Mouse (Mus musculus): ENCODE measurements around the gene Hnrnpll.

The Hnrnpll gene

GRCm38 (mm10) chr17:79999631-80000030 is 62.5 kb downstream of the Hnrnpll start:
- DNase-seq (ENCODE audit: low read depth, low spot score) = no peak

- no peak for DNase-seq (ENCODE audit: low read depth, low spot score)
Observed at GRCm38 (mm10) chr17:79998986-79999385, 63.1 kb downstream of the Hnrnpll start.

- no peak for DNase-seq (ENCODE audit: low read depth, low spot score)
Observed at GRCm38 (mm10) chr17:79995091-79995691, 66.9 kb downstream of the Hnrnpll start.

GRCm38 (mm10) chr17:79992114-79992513 is 70.0 kb downstream of the Hnrnpll start:
- DNase-seq (ENCODE audit: low read depth, low spot score) = no peak

GRCm38 (mm10) chr17:79991166-79991958 is 70.8 kb downstream of the Hnrnpll start:
- no peak for DNase-seq (ENCODE audit: low read depth, low spot score)

GRCm38 (mm10) chr17:79990161-79990560 is 72.0 kb downstream of the Hnrnpll start:
- DNase-seq (ENCODE audit: low read depth, low spot score) = no peak

- DNase-seq (ENCODE audit: low read depth, low spot score) = no peak
Observed at GRCm38 (mm10) chr17:79984450-79984849, 77.7 kb downstream of the Hnrnpll start.

- no peak for DNase-seq (ENCODE audit: low read depth, low spot score)
Observed at GRCm38 (mm10) chr17:79982955-79983529, 79.1 kb downstream of the Hnrnpll start.

GRCm38 (mm10) chr17:79982548-79982947 is 79.6 kb downstream of the Hnrnpll start:
- no peak for DNase-seq (ENCODE audit: low read depth, low spot score)

- DNase-seq (ENCODE audit: low read depth, low spot score) = no peak
Observed at GRCm38 (mm10) chr17:79981758-79982481, 80.2 kb downstream of the Hnrnpll start.

- no peak for DNase-seq (ENCODE audit: low read depth, low spot score)
Observed at GRCm38 (mm10) chr17:79981348-79981747, 80.8 kb downstream of the Hnrnpll start.

- DNase-seq (ENCODE audit: low read depth, low spot score) = peak; percentile 91
Observed at GRCm38 (mm10) chr17:79980421-79981120, 81.6 kb downstream of the Hnrnpll start.
